Mouse (Mus musculus): ENCODE measurements around the gene Nicn1. TPM values are rescaled to one million over a fixed set of nuclear protein-coding genes. Genes with fewer than 3 reads are reported as not detected.
"Not testable (repeated sequence)": the region's sequence is repeated elsewhere in the genome, so short reads cannot be mapped to it uniquely, and the experiment has no call there.

The Nicn1 gene
- polyA plus RNA-seq (2012; rRNA removed): 5.8 and 6.5 TPM in 2 replicates

- peak; percentile 97 for DNase-seq (ENCODE audit: low read depth, low spot score)
- WGBS: under 1% methylated on average over 32 of the region's 32 CpGs
Measured at GRCm38 (mm10) chr9:108290016-108290750, at the start of gene Nicn1. TSS of gene Nicn1 (plus strand) at chr9:108290429.

DNA sequence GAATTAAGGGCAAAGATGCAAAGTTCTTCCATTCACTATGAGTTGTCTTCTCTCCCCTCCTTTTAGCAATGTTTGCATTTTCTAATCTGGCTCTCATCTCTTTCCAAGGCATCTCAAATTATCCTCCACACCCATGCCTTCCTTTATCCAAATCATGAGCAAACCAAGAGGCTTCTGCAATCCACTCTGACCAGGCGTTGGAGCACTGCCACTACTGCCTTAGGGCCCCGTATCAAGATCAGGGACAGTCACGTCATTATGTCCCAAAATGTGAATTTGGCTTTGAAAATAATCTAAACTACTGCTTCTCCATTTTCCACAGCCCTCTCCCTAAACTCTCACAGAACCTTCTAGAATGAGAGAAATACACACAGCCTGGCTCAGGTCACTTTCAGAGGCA, 45.7 kb upstream of the Nicn1 start:
- no peak for DNase-seq (ENCODE audit: low read depth, low spot score)
- WGBS: 84% methylated on average over 3 of the region's 3 CpGs

DNA sequence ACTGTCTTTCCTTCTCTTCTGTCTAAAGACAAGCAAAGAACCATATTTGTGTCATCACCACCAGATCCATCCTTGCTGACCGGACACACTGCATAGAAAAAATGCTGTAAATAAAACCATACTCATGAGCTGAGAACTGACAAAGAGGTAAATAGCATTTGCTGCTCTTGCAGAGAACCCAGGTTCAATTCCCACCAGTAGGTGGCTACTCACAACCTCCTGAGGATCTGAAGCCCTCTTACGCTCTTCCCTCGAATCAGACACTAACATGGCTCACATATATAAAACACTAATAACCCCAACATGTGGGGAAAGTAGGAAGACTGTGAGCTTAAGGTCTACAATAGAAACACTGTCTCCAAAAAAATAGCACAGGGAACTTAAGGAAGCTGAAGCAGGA, 45.2 kb upstream of the Nicn1 start:
- DNase-seq (ENCODE audit: low read depth, low spot score): no peak
- WGBS: 68% methylated on average over 3 of the region's 3 CpGs

- DNase-seq (ENCODE audit: low read depth, low spot score): no peak
- 52% methylated on average over 5 of the region's 5 CpGs for WGBS
Measured at GRCm38 (mm10) chr9:108248957-108249356, 41.3 kb upstream of the Nicn1 start.

GRCm38 (mm10) chr9:108251877-108252276, 38.4 kb upstream of the Nicn1 start:
- DNase-seq (ENCODE audit: low read depth, low spot score): no peak
- 87% methylated on average over 6 of the region's 6 CpGs for WGBS

GRCm38 (mm10) chr9:108252766-108253165, 37.5 kb upstream of the Nicn1 start:
- 84% methylated on average over 7 of the region's 7 CpGs for WGBS
- no peak for DNase-seq (ENCODE audit: low read depth, low spot score)

DNA sequence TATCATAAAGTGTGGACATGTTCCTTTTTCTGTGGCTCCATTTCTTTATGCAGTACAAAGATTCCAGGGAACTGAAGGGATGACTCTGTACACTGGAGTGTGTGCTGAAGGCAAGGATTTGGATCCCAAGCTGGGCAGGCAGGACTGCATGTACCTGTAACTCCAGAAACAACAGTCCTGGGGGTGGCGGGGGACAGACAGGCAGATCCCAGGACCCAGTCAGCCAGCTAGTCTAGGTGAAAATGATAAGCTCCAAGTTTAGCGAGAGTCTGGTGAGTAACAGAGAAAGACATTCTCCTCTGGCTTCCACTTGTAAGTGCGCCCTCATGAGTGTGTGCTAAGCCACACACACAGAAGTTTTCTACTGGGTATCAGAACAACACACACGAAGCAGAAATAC, 29.7 kb upstream of the Nicn1 start:
- no peak for DNase-seq (ENCODE audit: low read depth, low spot score)
- 79% methylated on average over 4 of the region's 4 CpGs for WGBS

- WGBS: 44% methylated on average over 7 of the region's 7 CpGs
- DNase-seq (ENCODE audit: low read depth, low spot score): no peak
Measured at GRCm38 (mm10) chr9:108261865-108262264, 28.4 kb upstream of the Nicn1 start.

- WGBS: 15% methylated on average over 11 of the region's 11 CpGs
- DNase-seq (ENCODE audit: low read depth, low spot score): no peak
Measured at GRCm38 (mm10) chr9:108262494-108263049, 27.7 kb upstream of the Nicn1 start.

GRCm38 (mm10) chr9:108263131-108263681, 27.0 kb upstream of the Nicn1 start:
- under 1% methylated on average over 62 of the region's 62 CpGs for WGBS
- DNase-seq (ENCODE audit: low read depth, low spot score): no peak

- WGBS: 1% methylated on average over 65 of the region's 71 CpGs
- peak; percentile 70 for DNase-seq (ENCODE audit: low read depth, low spot score)
Measured at GRCm38 (mm10) chr9:108263690-108264190, 26.5 kb upstream of the Nicn1 start, which contains the start of gene Dag1. TSS of gene Dag1 (minus strand) at chr9:108263958.

GRCm38 (mm10) chr9:108264191-108264921, 25.9 kb upstream of the Nicn1 start:
- WGBS: 9% methylated on average over 10 of the region's 10 CpGs
- no peak for DNase-seq (ENCODE audit: low read depth, low spot score)

GRCm38 (mm10) chr9:108266261-108266935, 23.8 kb upstream of the Nicn1 start:
- 87% methylated on average over 10 of the region's 10 CpGs for WGBS

GRCm38 (mm10) chr9:108267691-108268090, 22.5 kb upstream of the Nicn1 start:
- no peak for DNase-seq (ENCODE audit: low read depth, low spot score)
- WGBS: 44% methylated on average over 7 of the region's 7 CpGs

More at GRCm38 (mm10) chr9:108266261-108266935, 23.8 kb upstream of the Nicn1 start:
- DNase-seq (ENCODE audit: low read depth, low spot score): no peak

DNA sequence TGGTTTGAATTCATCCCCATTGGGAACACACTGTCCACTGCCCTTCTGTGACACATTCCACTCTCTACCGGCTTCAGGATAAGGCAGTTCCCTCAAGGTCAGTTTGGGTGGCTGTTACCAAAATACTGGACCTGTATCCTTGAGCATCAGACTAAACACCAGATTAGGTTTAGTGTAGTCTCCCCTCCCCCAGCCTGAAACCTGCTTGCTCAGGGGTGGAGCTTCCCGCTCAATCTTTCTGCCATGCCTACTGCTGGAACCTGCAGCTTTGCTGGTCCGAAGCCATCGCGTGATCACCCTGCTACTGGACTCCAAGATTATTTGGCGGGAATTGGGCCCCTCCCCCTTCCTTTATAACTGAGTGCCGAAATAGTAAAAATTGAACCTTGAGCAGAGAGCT, 21.5 kb upstream of the Nicn1 start:
- WGBS: 18% methylated on average over 7 of the region's 7 CpGs
- DNase-seq (ENCODE audit: low read depth, low spot score): not testable (repeated sequence)

DNA sequence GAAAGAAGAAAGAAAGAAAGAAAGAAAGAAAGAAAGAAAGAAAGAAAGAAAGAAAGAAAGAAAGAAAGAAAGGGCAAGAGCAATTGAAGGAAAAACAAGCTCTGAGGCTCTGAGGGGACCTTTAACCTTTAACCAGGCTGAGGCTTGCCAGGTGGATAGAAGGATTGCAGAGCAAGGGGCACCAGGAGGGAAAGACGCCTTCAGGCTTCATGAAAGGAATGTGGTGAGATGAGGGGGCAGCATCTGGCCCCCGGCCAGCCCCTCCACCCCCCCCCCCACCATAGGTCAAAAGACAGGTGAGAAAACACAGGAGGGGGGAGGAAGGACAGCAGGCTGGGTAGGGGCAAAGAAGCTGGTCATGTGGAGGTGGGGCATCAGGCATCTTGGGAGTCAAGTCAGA, 18.3 kb upstream of the Nicn1 start:
- no peak for DNase-seq (ENCODE audit: low read depth, low spot score)
- WGBS: 26% methylated on average over 2 of the region's 2 CpGs

DNA sequence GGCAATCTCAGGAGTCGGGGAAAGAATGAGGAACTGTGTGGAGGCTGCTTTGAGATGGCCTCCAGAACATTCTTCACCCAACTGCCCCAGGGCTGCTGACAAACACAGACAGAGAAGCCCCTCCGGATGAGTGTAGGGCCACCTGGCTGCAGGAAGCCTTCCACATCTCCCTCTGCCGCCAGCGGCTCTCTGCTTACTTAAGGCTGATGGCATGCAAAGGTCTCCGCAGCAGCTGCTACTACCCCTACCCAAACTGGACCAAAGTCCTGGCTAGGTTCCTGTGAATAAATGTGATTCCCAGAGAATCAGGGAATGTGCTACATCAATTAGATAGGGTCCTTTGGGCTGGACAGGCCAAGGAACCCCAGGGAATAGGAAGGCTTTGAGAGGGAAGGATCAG, 17.5 kb upstream of the Nicn1 start:
- no peak for DNase-seq (ENCODE audit: low read depth, low spot score)
- WGBS: 65% methylated on average over 5 of the region's 5 CpGs

GRCm38 (mm10) chr9:108273485-108273884, 16.7 kb upstream of the Nicn1 start:
- WGBS: 79% methylated on average over 4 of the region's 4 CpGs
- no peak for DNase-seq (ENCODE audit: low read depth, low spot score)

- WGBS: 41% methylated on average over 5 of the region's 5 CpGs
- no peak for DNase-seq (ENCODE audit: low read depth, low spot score)
Measured at GRCm38 (mm10) chr9:108274476-108275330, 15.5 kb upstream of the Nicn1 start.

Data from large intestine, adult 2 months (tissue).